Mouse (Mus musculus): ENCODE data around the gene Cbfa2t3.

Cbfa2t3 gene

GRCm38 (mm10) chr8:122666827-122667226 lies 32.1 kb downstream of the Cbfa2t3 start:
- in situ Hi-C loops (cut with MboI, MseI): no loop called here

DNA sequence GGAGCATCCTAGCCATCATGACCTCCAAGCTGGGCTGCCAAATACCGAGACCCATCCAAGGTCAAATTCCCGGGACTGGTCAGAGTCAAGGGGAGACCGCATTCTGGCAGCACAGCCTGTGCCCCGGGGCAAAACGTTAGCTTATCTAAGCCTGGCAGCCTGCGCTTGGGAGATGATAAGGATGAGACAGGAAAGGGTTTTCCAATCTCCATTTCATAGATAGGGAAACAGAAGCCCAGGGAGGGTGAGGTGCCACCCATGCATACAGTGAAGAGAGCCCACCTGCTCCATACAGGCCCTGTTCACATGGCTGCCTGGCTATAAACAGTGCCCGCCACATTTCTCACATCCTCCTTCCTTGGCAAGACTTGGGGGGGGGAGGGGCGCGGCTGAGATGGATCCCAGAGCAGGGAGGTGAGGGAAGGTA lies 32.6 kb downstream of the Cbfa2t3 start:
- in situ Hi-C loops (cut with MboI, MseI): no loop called here

- in situ Hi-C loops (cut with MboI, MseI): no loop called here
These were observed 33.1 kb downstream of the Cbfa2t3 start for GRCm38 (mm10) chr8:122665667-122666316.

DNA sequence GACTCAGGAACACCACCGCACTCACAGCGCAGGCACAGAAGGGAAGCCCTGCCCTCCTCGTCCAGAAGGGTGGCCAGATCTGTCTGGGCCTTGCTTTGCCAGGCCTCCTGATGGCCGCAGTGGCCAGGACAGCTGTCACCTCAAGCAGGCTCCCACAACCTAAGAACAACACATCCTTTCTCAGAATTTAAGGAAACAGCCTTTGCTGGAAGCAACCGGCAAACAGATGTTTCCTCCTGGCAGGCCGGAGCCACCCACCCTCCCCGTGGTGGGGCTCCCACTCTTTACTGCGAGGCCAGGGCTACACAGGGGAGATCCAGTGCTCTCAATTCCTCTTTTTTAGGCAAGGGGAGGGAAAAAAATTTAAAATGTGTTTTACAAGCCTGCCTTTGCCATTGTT lies 33.7 kb downstream of the Cbfa2t3 start:
- in situ Hi-C loops (cut with MboI, MseI): no loop called here

DNA sequence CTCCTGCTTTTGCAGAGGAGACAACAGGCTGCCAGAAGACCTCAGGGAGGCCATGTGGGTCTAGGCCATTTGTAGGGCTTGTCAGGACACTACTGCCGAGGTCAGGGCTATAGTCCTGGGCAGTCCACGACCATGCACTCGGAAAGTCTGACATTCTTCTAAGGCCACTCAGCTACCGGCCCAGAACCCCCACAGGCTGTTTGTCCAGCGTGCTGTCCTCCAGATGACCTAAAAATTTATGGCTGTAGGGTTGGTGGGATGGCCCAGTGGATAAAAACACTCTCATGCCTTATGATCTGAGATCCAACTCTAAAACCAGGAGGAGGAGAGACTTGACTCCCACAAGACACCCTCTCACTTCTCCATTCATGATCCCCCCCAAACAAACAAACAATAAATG lies 35.2 kb downstream of the Cbfa2t3 start:
- in situ Hi-C loops (cut with MboI, MseI): no loop called here

GRCm38 (mm10) chr8:122663106-122663505 lies 35.8 kb downstream of the Cbfa2t3 start:
- in situ Hi-C loops (cut with MboI, MseI): no loop called here

DNA sequence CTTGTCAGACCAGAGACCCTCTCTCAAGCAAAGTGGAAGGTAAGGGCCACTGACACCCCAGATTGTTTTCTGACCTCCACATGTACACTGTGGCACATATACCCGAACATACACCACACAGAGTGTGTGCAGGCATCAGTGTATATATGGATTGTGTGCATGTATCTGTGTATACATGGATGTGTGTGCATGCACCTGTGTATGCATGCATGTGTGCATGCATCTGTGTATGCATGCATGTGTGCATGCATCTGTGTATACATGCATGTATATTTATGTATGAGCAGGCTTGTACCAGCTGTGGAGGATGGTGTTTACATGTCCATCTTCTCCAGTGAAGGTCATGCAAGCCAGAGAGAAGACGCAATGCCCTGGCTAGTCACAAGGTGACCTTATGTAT lies 37.0 kb downstream of the Cbfa2t3 start:
- in situ Hi-C loops (cut with MboI, MseI): no loop called here

GRCm38 (mm10) chr8:122661138-122661537 lies 37.8 kb downstream of the Cbfa2t3 start:
- in situ Hi-C loops (cut with MboI, MseI): no loop called here

- in situ Hi-C loops (cut with MboI, MseI): no loop called here
These were observed 38.9 kb downstream of the Cbfa2t3 start for GRCm38 (mm10) chr8:122660022-122660421.

GRCm38 (mm10) chr8:122658807-122659160 lies 40.1 kb downstream of the Cbfa2t3 start:
- in situ Hi-C loops (cut with MboI, MseI): loop anchor here (10.0 kb wide), 1 partner anchor 1786 kb away; no protein-coding TSS in a partner anchor

- in situ Hi-C loops (cut with MboI, MseI): loop anchor here (10.0 kb wide), 1 partner anchor 1787 kb away; no protein-coding TSS in a partner anchor
These were observed 40.6 kb downstream of the Cbfa2t3 start for GRCm38 (mm10) chr8:122658149-122658806.

- in situ Hi-C loops (cut with MboI, MseI): loop anchor here (10.0 kb wide), 1 partner anchor 1788 kb away; no protein-coding TSS in a partner anchor
These were observed 42.6 kb downstream of the Cbfa2t3 start for GRCm38 (mm10) chr8:122656056-122656999.

DNA sequence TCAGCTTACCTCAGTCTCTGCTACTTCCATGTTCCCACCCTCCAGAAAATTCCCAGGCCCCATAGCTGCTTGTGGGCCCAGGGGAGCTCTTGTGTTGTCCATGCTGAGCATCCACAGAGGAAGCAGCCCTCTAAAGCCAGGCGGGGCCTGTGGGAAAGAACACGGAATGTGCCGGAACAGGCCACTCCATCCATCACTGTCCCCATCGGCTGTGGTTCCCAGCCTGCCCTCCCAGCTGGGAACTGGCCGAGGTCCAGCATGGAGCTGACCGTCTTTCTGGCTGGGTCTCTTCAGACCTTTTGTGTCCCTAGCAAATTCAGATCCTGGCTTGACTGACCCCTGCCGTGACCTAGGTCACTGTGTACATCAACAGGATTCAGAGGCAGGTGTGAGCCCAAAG lies 44.1 kb downstream of the Cbfa2t3 start:
- in situ Hi-C loops (cut with MboI, MseI): loop anchor here (10.0 kb wide), 1 partner anchor 1790 kb away; no protein-coding TSS in a partner anchor

- in situ Hi-C loops (cut with MboI, MseI): loop anchor here (10.0 kb wide), 1 partner anchor 1792 kb away; no protein-coding TSS in a partner anchor
These were observed 46.3 kb downstream of the Cbfa2t3 start for GRCm38 (mm10) chr8:122652643-122653042.

DNA sequence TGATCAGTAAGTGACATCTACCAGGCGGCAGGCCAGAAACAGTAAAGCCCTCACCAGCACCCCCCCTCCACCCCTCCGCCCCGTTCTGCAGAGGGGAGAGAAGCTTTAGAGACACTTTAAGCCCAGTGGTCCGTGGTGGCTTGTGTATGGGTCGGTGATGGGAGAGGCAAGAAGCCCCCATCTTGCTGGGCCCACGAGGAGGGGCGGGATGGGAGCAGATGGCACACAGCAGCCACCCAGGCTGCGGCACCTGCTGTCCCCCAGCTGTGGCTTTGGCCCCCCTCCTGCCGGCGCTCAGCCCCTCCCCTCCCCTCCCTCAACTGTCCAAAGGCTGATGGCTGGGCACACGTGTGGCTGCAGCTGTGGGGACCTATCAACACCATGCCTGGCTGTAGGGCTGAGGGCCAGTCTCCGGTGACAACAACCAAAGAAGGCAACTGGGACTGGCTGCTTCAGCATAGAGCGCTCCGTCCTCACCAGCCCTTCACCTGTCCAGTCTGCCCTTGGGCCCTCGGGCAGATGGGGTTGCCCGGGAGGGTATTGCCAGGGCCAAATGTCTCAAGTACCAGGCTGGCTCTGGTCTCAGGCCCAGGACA lies 47.5 kb downstream of the Cbfa2t3 start:
- in situ Hi-C loops (cut with MboI, MseI): loop anchor here (10.0 kb wide), 1 partner anchor 1793 kb away; no protein-coding TSS in a partner anchor

DNA sequence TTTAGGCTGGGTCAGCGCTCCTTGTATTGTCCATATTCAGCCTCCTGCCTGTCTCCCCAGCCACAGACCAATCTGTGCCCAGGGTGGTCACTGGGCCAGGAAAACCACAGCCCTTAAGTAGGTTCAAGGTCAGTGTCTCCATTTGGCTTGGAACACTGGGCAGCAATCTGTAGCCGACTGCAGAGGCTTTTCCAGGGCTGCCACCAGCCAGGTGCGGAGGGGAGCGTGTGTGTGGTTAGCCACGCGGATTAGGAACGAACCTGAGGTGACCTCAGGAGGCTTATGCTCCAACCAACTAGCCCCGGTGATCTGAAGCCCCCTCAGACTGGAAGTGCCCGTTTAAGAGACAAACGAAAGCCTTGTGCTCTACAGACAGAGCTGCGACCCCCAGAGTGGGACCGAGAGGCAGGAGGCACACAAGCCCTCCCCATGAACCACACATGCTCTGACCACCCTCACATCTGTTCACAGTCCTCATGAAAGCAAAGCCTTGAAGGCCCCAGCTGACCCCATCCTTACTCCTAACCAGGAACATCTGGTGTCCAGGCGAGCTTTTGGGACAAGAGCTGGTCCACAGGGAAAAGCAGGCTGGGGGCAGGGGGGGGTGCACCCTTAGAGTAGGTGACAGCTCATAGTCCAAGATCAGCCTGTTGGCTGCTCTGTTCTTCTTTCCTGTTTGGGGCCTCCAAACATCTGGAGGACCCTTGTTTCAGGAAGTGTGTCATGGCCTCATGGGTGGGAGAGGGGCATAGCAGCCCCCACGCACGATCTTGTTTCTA lies 50.5 kb downstream of the Cbfa2t3 start:
- in situ Hi-C loops (cut with MboI, MseI): no loop called here

DNA sequence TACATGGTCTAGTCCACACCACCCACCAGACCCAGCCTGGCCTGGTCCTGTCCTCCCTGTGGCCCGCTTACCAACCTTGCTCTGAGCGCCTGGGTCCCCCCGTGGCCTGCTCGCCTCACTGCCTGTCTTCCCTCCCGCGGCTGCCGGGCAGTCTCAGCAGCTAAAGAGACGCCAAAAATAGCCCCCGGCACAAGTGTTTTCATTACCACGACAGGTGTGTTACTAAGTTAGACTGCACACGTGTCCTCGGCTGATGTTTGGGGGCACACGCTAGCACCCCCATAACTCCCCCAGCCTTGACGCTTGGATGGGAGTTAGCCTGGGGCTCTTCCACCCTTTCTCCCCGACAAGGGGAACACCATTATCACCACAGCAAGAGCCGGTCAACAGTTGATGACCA lies 52.6 kb downstream of the Cbfa2t3 start:
- in situ Hi-C loops (cut with MboI, MseI): no loop called here

DNA sequence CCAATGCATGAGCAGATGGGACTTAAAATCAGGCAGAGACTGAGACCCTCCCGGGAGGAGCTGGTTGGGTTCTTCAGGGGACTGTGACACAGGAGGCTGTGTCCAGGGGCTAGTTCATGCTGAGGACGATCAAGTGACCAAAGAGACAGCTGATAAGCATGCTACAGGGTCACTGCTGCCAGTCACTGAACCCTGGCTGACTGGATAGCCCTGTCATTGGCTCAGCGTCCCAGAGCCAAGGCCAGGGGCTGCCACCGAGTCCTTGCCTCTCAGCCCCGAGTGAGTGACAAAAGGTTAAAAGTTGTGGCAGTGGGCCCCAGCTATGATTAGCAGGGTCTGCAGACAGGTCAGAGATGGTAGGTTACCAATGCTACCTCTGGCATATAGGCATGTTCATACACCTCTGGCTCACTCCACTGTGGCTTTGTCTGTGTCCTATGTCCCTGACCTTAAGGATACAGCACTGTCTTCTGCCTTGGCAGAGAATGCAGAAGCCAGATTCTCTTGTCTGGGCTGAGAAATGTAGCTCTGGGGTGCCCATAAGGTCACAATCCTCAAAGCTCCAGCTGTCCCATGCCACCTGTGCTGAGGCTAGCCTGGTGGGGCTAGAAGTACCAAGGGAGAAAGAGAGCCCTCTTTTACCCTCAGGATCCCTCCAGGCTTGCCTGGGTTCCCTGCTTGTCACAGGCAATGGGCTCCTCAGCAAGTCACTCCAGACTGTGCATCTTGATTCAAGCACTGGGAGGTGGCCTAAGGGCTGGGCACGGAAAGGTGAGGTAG lies 54.5 kb downstream of the Cbfa2t3 start:
- in situ Hi-C loops (cut with MboI, MseI): no loop called here

DNA sequence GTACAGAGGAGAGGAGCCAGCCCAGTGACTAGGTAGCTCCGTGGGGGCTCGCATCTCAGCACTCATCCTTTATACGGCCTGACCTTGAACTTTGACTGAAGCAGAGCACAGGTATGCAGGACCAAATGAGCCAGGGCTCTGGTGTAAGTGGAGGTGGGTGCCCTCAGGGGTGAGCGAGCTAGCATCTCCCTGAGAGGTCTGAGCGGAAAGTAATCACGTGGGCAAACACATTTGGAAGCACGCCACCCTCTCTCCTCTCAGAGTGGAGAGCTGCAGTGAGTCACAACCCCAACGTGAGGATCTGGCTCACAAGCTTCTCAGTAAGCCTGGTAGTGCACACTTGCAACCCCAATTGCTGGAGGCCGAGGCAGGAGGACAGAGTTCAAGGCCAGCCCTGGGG lies 56.8 kb downstream of the Cbfa2t3 start:
- in situ Hi-C loops (cut with MboI, MseI): no loop called here

GRCm38 (mm10) chr8:122641406-122641805 lies 57.5 kb downstream of the Cbfa2t3 start:
- in situ Hi-C loops (cut with MboI, MseI): no loop called here

Data from T-helper 2 cell (primary cell).